Mouse (Mus musculus): ENCODE measurements at regions not wholly inside any gene's neighbourhood (a gene's known extent, or its start where the extent isn't known, plus 50 kb on each side); places are given as distances from the start of the nearest gene placed in this dataset.

DNA sequence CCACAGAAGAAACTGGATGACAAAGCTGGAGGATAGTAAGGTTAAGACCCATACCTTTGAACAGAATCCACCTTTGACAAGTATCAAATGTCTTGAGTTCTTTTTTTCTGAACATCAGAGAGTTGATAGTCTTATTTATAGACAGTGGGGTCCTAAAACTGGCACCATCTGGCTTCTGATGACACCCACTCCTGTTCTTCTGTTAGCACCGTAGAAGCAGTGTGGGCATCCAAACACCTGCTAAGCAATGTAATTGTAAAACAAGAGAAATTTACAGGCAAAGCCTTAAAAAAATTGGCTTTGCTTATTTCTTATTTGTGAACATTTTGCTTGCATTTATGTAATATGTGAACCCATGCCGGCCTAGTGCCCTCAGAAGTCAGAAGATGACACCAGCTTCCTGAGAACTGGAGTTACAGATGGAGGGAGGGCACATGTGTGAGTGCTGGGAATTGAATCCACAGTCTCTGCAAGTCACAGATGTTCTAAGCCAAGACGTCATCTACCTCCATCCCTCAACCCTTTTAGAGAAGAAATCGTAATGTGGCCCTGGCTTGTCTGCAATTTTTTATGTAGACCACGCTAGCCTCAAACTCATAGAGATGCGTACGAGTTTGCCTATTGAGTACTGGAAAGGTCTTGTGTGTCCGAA is 85.0 kb upstream of the Megf9 start:
- no peak overlapping the region for H3ac ChIP-seq (ENCODE audit: control insufficient read depth, insufficient read length, low read depth)
- no peaks in the 10 kb centered on the region for H3K79me3 ChIP-seq (ENCODE audit: low read depth)
- H3K36me3 ChIP-seq (ENCODE audit: control insufficient read depth, insufficient read depth) = no peaks in the 10 kb centered on the region
- H3K79me2 ChIP-seq (ENCODE audit: control insufficient read depth, insufficient read depth) = no peaks in the 10 kb centered on the region
- H3K27me3 ChIP-seq (ENCODE audit: control insufficient read depth, insufficient read depth, insufficient read length) = no peaks in the 10 kb centered on the region
- TF ChIP-seq CEBPB (IDR thresholded peaks at IDR 0.05; ENCODE audit: low read depth) = no peak
- TF ChIP-seq MYOG (IDR thresholded peaks at IDR 0.05; ENCODE audit: control insufficient read depth, extremely low read depth, insufficient read length) = no peak
- no peak for TF ChIP-seq USF1 (IDR thresholded peaks at IDR 0.05; ENCODE audit: low read depth)
- TF ChIP-seq MAX (IDR thresholded peaks at IDR 0.05) = no peak
- no peak for TF ChIP-seq MYOD1 (IDR thresholded peaks at IDR 0.05; ENCODE audit: control insufficient read depth, insufficient read length, low read depth)
- no peak for TF ChIP-seq FOSL1 (IDR thresholded peaks at IDR 0.05; ENCODE audit: insufficient read depth, low read length, poor library complexity, severe bottlenecking)
- no peak for TF ChIP-seq CTCF (IDR thresholded peaks at IDR 0.05; ENCODE audit: control insufficient read depth, insufficient read depth, insufficient read length)
- no peak overlapping the region for H3K4me3 ChIP-seq (ENCODE audit: insufficient read depth, poor library complexity, severe bottlenecking)

DNA sequence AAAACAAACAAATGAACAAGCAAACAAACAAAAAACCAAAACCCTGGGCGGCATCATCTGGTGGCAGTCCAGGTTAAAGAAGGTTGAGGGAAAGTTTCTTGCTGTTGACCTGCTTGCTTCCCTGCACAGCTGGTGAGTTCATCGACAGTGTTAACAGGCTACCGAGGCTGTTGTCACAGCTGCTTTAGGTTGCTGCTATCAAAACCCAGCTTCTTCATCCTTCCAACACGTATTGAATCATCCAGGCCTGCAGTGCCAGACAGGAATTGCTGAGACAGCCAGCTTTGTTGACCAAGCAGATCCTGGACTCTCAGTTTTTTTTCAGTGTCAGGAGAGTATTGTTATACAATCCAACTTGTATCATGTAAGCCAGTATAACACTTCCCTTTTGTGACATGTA is 81.0 kb upstream of the Megf9 start:
- no peak for TF ChIP-seq MAX (IDR thresholded peaks at IDR 0.05)
- TF ChIP-seq MYOG (IDR thresholded peaks at IDR 0.05; ENCODE audit: control insufficient read depth, extremely low read depth, insufficient read length) = no peak
- no peak for TF ChIP-seq CTCF (IDR thresholded peaks at IDR 0.05; ENCODE audit: control insufficient read depth, insufficient read depth, insufficient read length)
- TF ChIP-seq USF1 (IDR thresholded peaks at IDR 0.05; ENCODE audit: low read depth) = no peak
- TF ChIP-seq MYOD1 (IDR thresholded peaks at IDR 0.05; ENCODE audit: control insufficient read depth, insufficient read length, low read depth) = no peak
- TF ChIP-seq CEBPB (IDR thresholded peaks at IDR 0.05; ENCODE audit: low read depth) = no peak
- TF ChIP-seq FOSL1 (IDR thresholded peaks at IDR 0.05; ENCODE audit: insufficient read depth, low read length, poor library complexity, severe bottlenecking) = no peak
- Histone ChIP-seq H3K36me3 (ENCODE audit: control insufficient read depth, insufficient read depth) (no peaks in the 10 kb centered on the region), H3ac (ENCODE audit: control insufficient read depth, insufficient read length, low read depth) (no peak overlapping the region), H3K79me3 (ENCODE audit: low read depth) (no peaks in the 10 kb centered on the region), H3K4me3 (ENCODE audit: insufficient read depth, poor library complexity, severe bottlenecking) (no peak overlapping the region), H3K27me3 (ENCODE audit: control insufficient read depth, insufficient read depth, insufficient read length) (no peaks in the 10 kb centered on the region), H3K79me2 (ENCODE audit: control insufficient read depth, insufficient read depth) (no peaks in the 10 kb centered on the region)

DNA sequence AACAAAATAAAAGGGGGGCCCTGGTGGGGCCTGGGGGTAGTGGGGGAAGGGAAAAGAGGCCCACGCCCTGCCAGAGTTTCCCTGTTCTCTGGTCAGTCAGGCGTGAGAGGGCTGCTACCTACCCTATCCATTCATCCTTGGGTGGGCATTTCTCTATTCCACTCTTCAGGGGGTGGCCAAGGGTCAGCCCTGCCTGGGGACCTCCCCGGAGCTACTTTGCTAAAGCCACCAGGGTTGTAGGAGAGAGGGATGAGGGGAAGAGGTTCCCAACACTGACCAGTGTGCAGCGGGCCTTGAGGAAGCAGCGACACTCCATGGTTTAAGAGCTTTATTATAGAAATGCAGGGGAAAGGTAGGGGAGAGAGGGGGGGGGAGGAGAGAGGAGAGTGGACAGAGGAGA is 79.6 kb upstream of the Megf9 start:
- Histone ChIP-seq H3K79me3 (ENCODE audit: low read depth) (no peaks in the 10 kb centered on the region), H3K79me2 (ENCODE audit: control insufficient read depth, insufficient read depth) (no peaks in the 10 kb centered on the region), H3K4me3 (ENCODE audit: insufficient read depth, poor library complexity, severe bottlenecking) (no peak overlapping the region), H3K36me3 (ENCODE audit: control insufficient read depth, insufficient read depth) (no peaks in the 10 kb centered on the region), H3ac (ENCODE audit: control insufficient read depth, insufficient read length, low read depth) (no peak overlapping the region), H3K27me3 (ENCODE audit: control insufficient read depth, insufficient read depth, insufficient read length) (no peaks in the 10 kb centered on the region)
- TF ChIP-seq MAX (IDR thresholded peaks at IDR 0.05) (no peak), CTCF (IDR thresholded peaks at IDR 0.05; ENCODE audit: control insufficient read depth, insufficient read depth, insufficient read length) (no peak), MYOG (IDR thresholded peaks at IDR 0.05; ENCODE audit: control insufficient read depth, extremely low read depth, insufficient read length) (no peak), MYOD1 (IDR thresholded peaks at IDR 0.05; ENCODE audit: control insufficient read depth, insufficient read length, low read depth) (no peak), FOSL1 (IDR thresholded peaks at IDR 0.05; ENCODE audit: insufficient read depth, low read length, poor library complexity, severe bottlenecking) (no peak), USF1 (IDR thresholded peaks at IDR 0.05; ENCODE audit: low read depth) (no peak), CEBPB (IDR thresholded peaks at IDR 0.05; ENCODE audit: low read depth) (no peak)

DNA sequence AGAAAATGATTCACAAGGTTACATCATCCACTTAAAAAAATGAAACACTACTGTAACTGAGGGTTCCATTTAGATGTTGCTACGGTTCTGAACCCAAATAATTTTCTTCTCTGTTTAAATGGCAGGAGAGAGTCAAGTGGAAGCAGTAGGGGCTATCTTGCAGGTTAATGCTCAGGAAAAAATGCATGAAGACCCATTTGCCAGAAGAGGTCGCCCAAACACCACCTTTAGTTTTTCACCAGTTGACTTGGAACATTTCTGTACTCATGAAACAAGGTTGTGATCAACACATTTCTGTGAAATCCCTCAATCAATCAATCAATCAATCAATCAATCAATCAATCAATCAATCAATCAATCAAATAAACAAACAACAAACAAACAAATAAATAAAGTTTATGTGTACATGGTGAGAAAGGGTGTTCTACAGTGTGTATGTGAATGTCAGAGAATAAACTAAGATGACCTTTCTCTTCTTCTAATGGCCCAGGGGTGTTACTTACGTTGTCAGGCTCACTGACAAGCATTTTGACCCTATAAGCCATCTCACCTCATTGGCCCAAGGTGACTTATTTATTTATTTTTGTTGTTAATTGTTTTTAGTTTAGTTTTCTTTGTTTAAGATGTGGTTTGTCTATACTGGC is 68.5 kb upstream of the Megf9 start:
- Histone ChIP-seq H3ac (ENCODE audit: control insufficient read depth, insufficient read length, low read depth) (no peak overlapping the region), H3K27me3 (ENCODE audit: control insufficient read depth, insufficient read depth, insufficient read length) (no peaks in the 10 kb centered on the region), H3K4me3 (ENCODE audit: insufficient read depth, poor library complexity, severe bottlenecking) (no peak overlapping the region), H3K36me3 (ENCODE audit: control insufficient read depth, insufficient read depth) (no peaks in the 10 kb centered on the region), H3K79me3 (ENCODE audit: low read depth) (no peaks in the 10 kb centered on the region), H3K79me2 (ENCODE audit: control insufficient read depth, insufficient read depth) (no peaks in the 10 kb centered on the region)
- TF ChIP-seq CTCF (IDR thresholded peaks at IDR 0.05; ENCODE audit: control insufficient read depth, insufficient read depth, insufficient read length) (peak; percentile 16), MYOG (IDR thresholded peaks at IDR 0.05; ENCODE audit: control insufficient read depth, extremely low read depth, insufficient read length) (no peak), MAX (IDR thresholded peaks at IDR 0.05) (no peak), CEBPB (IDR thresholded peaks at IDR 0.05; ENCODE audit: low read depth) (no peak), FOSL1 (IDR thresholded peaks at IDR 0.05; ENCODE audit: insufficient read depth, low read length, poor library complexity, severe bottlenecking) (no peak), MYOD1 (IDR thresholded peaks at IDR 0.05; ENCODE audit: control insufficient read depth, insufficient read length, low read depth) (no peak), USF1 (IDR thresholded peaks at IDR 0.05; ENCODE audit: low read depth) (no peak)

DNA sequence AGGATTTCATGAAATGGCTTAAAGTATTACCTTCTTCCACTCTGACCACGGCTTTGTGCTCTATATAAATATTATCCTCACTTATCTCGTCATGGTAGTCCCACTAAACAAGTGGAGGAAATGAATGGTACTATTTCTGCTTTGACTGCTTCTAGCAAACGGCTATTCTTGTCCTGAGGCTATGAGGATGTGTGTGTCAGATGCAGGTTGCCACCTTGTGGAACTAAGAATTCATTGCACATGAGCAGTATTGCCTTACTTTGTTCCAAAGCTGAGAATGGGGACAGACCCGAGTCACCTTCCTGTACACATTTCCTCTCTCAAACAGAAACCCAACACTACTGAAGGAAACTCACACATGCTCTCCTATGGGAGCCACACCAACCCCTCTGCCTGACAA is 66.5 kb upstream of the Megf9 start:
- TF ChIP-seq MYOD1 (IDR thresholded peaks at IDR 0.05; ENCODE audit: control insufficient read depth, insufficient read length, low read depth) = no peak
- TF ChIP-seq CTCF (IDR thresholded peaks at IDR 0.05; ENCODE audit: control insufficient read depth, insufficient read depth, insufficient read length) = peak; percentile 44
- TF ChIP-seq MYOG (IDR thresholded peaks at IDR 0.05; ENCODE audit: control insufficient read depth, extremely low read depth, insufficient read length) = no peak
- no peak for TF ChIP-seq MAX (IDR thresholded peaks at IDR 0.05)
- Histone ChIP-seq H3K79me2 (ENCODE audit: control insufficient read depth, insufficient read depth) (no peaks in the 10 kb centered on the region), H3K4me3 (ENCODE audit: insufficient read depth, poor library complexity, severe bottlenecking) (no peak overlapping the region), H3K27me3 (ENCODE audit: control insufficient read depth, insufficient read depth, insufficient read length) (no peaks in the 10 kb centered on the region), H3K36me3 (ENCODE audit: control insufficient read depth, insufficient read depth) (no peaks in the 10 kb centered on the region), H3ac (ENCODE audit: control insufficient read depth, insufficient read length, low read depth) (no peak overlapping the region), H3K79me3 (ENCODE audit: low read depth) (no peaks in the 10 kb centered on the region)
